Mouse (Mus musculus): ENCODE data around the gene Vsig1.

Vsig1 gene

DNA sequence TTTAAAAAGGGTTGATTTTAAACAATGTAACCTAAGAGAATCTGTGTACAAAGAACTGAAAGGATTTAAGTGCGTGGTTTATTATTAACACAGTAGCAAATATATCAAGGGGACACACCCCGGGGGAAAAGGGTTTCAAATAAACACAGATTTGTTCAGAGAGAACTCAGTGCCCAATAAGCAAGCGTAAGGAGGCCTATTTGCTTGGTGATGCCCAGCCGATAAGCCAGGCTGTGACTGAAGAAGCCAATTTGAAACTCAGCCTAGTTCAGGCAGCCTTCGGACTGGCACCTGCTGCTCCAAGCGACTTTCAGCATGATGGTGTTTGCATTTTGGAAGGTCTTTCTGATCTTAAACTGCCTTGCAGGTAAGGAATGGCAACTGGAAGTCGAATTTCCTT, at the start of gene Vsig1:
Gene Vsig1 (plus strand): TSS at position 249 of the 400 bp plus-strand sequence.
- DNase-seq: no peak

DNA sequence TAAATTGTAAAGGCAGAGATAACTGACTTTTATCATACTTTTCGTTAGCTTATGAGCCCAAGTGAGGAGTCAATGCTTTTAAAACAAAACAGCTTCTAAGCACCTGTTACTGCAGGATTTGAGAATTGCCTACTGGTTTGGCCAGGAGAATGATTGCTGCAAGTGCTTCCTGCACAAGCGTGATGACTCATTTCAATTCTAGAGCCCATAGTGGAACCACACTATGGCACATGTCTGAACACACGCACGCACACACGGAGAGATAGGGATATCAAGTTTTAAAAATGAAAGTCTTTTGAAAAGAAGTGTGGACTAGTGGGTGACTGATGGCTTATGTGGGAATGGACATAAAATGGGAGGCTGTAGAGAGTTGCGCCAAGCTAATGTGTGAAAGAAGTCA, 44.6 kb upstream of the Vsig1 start:
- DNase-seq: no peak

DNA sequence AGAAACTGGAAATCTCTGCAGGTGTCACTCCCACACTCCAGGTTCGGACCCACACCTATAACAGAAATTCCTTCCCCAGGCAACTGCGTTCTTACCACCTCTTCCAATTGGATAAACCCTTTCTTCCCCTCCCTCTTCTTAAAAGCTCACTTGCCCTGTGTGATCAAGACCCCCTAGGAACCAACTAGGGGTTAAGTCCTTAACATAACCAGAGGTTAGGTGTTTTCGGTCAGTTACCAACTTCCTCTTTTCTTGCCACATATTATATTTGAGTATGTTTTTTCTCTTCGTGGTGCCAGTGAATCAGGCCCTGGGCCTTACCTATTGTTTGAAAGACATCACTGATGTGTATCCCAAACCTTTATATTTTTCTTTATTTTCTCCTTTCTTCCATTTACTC, 44.0 kb upstream of the Vsig1 start:
- no peak for DNase-seq

DNA sequence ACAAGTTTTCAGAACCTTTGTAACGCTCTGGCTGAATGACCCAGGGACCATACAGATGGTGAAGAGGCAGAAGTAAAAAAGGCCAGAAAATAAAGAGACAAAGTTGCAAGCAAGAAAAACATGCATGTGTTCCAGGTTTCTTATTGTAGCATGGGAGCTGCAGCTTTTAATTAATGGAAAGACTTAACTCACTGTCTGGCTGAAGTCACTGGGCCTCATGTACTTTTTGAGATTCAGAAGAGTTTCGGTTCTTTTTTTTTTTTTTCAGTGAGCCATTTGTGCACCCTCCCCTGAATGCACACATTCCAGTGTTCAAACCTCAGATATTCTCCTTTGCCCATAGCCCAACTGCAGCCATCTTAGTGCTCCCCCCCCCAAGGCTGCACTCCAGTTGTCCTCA, 20.2 kb upstream of the Vsig1 start:
- DNase-seq: no peak

DNA sequence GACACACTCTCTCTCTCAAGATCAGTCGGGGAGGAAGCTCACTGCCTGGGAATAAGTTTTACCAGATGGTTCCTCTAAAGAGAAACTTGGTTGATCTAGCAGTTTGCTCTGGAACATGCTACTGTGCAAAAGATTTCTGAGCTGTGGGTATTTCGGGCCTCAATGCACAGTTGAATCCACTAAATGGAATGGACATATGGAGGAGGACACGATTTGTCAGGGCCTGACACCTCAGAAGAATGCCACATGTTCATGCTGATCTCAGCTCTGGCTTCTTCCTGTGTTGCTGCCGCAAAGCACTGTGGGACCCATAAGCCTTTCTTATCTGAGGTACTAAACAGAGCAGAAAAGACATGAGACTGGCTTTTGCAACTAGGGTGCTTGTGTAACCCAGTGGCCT, 15.6 kb upstream of the Vsig1 start:
- DNase-seq: no peak

DNA sequence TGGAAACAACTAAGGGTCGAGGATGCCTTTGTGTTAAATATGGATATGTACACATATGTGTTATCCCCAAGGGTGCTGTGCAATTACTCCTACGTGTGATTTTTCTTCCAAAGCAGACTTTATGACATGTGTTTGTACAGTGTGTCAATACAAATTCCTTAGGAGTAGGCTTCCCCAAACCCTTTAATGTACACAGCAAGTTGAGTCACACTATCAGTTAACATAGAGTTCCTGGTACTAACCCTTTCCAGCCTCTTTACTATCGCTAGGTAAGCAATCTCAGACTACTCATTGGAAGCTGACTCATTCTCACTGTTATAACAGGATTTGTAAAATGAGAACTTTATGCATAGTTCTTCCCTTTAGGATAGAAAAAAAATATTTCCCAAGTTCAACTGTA, 3.9 kb upstream of the Vsig1 start:
- DNase-seq: no peak

DNA sequence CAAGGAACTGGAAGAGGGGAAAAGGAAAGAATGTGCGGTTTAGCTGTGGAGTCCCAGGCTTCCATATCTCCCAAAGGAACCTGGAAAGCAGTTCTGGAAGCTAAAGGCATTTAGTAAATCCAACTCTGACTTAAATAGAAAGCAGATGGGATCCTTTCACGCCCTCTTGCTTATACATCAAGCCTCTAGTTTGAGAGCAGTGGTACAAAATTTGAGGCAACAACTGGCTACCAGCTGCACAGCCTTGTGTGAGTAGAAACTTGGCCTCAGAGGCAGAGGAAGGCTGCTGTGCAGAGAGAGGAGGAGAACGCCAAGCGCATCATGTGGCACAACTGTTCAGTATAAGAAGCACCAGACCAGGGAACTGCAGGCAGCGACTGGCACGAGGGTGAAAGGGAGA, 13.9 kb downstream of the Vsig1 start:
- no peak for DNase-seq

DNA sequence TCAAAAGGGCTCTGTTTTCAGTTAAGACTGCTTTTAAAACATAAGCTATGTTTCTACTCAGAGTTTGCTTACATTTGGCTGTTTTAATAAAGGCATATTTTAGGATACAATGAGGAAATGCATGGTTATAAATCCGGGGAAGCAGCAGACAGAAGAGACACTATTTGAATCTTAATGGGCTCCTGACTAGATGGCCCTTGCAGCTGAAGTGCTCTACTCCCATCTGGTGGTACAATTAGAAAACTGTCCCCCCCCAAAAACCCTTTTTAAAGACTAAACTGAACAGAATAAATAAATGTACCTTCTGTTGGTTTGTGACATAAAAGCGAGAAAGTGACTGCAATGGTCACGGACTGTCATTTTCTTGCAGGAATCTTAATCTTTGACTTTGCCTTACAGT, 24.7 kb downstream of the Vsig1 start:
- no peak for DNase-seq

DNA sequence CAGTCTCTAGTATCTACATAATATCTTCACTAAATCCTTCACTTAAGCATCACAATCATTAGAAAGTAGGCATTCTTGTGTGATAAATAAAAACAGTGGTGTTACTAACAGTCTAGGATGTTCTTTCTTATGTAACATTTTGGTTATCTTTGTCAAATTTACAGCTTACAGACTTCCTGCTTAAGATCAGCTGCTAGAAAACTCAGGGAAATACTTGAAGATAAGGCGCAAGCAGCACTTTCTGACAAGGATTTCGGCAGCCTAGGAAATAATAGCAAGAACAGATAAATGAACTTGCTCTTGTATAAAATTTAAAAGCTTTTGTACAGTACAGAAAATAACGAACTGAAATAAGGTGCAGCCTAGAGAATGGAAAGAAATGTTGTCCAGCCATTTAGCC, 25.9 kb downstream of the Vsig1 start:
- DNase-seq: no peak

DNA sequence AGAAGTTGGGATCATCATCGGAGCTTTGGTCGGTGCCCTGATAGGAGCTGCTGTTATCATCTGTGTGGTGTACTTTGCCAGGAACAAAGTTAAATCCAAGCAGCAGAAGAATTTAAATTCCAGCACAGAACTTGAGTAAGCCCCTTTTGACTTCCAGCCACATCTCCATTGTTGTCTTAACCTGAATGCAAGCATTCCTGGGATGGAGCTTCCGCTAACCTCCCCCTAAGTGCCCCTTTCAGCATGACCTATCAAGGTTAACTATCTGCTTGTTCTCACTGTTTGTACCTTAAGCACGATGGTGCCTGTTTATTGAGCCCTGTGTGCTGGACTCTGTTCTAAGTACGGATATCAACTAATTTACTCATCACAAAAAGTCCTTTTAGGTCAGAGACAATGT, 28.9 kb downstream of the Vsig1 start:
- DNase-seq: no peak

DNA sequence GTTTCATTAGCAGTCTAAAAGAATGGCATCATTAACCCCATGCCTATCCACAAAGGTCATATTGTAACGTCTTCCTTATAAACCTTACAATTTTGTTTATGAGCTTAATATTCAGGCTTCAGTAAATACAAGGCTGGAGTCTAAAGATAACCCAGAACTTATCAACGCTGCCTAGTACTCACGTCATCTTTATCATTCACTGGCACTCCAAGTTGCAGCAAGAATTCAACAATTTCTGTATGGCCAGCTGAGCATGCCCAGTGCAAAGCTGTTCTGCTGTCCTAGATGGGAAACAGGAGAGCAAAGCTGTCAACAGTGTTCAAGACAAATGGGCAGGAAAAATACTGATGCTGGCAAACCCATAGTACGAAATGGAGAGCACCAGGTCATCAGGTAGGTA, 46.2 kb downstream of the Vsig1 start:
- no peak for DNase-seq

DNA sequence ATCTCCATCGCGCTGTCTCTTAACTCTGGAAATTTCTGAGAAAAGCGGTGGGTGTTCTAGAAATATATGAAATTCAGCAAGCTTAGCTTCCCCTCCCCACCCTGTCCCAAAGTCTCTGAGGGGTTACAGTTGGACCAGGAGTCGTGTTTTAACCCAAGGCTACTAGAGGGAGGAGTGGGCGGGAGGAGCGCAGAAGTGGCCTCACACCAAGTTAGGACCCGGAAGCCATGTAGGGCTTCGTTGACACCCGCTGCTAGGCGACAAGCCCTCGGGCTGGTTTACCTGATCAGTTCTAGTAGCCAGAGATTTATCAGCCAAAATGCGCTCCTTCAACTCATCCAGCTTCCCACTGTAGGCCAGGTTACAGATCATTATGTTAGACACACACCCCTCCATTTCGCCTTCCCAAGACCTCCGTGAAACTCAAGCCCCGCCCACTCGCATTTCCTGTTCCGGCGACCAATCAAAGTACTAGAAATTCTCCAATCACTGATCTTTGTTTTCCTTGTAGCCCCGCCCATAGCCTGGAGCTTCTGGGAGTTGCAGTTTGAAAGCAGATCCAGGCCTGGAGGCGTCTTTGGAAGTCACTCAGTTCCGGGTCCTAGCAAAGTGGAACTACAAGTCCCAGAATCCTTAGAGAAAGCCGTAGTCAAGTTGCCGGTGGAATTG, 49.0 kb downstream of the Vsig1 start, which contains the start of the genes Psmd10 and Atg4a:
Gene Psmd10 (minus strand): TSS at position 457 of the 669 bp plus-strand sequence.
Gene Atg4a (plus strand): TSS at position 636 of the 669 bp plus-strand sequence.
- peak; percentile 95 to 96 for DNase-seq

DNA sequence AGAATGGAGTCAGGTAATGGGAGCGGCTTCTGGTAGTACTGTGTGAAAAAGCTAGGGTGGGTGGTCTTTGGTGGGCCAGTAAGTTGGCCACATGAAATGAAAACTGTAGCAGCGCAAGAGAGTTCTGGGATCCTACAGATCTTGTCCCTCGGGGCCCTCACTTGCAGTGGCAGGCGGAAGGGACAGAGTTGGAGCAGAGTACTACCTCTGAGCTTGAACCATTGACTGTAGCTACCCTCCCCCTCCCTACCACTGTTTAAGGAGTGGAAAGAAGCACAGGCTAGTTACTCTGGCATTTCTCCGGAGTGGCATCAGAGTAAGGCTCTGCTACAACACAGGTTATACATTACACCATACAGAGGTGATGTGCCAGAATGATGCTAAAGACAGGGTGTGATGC, 49.6 kb downstream of the Vsig1 start:
- DNase-seq: no peak

DNA sequence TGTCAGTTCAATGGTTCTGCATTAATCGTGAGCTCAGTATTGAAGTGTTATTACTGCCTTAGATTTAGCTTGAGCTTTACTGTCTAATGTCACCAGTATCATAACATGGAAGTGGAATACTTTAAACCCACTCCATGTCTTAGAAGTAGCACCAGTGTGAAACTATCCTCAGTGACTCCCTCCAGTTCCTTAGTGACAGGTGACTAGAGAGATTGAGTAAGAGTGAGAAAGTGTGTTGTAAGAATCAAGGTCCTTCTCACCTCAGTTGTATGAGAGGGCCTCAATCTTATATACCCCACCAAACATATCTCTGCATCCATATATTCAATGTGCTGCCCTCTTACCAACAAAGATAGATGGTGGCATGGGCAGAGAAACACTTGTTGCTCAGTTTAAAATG, 71.5 kb downstream of the Vsig1 start:
- no peak for DNase-seq

DNA sequence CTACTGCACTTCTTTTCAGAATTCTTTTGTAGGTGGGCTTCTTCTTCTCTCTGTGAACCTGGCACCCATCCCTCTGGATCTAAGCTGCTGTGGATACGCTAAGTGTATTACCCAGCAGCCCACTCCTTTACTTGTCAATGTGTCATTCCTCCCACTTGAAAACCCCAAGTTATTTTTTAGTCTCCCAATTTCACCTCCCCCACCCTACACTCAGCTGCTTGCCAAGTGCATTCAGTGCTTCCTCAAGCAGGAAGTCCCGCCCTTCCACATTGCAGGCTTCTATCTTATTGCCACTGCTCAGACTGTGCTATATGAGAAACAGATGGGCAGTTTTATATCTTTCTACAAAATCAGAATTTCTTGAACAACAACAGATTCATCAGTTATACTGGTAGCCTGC, 72.1 kb downstream of the Vsig1 start:
- DNase-seq: peak in 1 of 2 experiments; percentile 19

DNA sequence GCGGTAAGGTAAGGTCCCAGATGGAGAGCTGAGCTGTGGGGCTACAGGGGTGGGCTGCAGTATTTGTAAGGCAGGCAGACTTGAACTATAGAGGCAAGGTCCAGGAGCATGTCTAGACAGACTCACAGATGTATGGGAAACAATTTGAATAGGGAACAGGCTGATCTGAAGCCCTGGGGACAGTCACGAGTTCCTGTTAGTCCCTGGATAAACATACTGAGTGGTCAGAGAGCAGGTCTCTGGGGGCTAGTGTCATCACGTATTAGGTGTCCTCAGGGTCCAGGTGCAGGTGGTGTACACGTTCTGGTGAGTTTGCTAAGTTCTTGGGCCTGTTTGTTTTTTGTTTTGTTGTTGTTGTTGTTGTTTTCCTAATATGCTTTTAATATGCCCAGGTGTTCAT, 72.8 kb downstream of the Vsig1 start:
- DNase-seq: no peak

DNA sequence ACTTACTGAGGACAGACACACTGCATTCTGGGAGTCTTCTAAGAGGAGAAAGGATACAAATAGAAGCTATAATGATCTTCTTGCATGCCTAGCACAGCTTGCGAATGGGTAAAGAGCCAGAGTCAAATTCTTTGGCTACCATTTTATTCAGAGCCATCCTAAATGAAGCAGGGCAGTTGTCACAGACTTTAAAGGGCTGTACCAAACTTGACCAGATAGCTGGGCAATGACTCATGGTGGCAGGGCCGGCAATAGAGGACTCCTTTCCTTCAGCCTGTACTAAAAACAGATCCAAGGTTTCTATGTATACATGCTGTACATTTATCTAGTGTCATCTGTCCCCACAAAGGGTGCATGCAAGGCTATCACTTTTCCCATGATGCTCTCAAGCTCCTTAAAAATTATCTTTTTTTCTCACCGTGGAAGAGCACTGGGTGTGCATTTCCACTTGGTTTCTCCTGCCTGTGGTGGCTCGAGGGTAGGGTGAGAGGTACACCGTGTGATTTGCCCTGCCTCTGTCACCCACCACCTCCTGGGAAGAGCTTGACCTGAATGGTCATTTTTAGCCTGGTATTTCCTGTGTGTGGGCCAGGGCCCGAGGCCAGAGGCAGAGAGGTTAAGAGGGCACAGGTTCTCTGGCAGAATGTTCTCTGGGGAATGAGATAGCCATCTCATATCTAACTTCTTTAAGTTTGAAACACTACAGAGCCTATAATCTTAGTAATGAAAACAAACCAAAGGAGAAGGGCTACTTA, 76.0 kb downstream of the Vsig1 start:
- peak; percentile 19 to 47 for DNase-seq

DNA sequence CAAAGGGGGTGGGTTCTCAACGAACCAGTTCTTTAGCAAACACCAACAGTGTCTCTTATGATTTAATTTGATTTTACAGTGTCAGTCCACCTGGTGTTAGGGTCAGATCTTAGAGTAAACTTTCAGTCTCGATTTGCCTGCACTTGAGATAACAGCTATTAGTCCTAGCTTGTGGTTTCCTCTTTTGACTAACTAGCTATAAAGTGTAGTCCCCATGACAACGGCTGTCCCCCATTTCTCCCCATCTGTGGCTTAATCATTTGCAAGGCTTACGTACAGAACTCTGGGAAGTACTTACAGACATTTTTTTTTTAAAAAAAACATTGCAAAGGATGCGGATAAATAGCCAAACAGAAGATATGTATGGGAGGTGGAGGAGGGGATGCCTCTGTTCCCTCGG, 77.4 kb downstream of the Vsig1 start:
- no peak for DNase-seq

DNA sequence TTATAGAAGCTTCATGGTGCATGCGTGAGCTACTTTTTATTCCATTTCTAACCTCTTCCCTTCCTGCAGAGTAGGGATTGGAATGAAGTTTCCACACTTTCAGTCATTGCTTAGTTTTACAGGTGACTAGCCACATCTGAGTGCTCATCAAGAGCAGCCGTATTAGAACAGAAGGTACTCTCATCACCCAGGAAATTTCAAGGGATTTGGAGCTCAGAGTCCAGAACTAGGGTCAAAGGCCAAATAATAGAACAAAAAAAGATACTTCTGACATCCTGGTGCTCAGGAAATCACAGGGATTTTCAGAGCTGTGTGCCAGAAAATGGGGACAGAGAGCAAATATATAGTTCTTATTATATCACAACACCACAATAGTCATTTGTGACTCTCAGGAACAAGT, 77.8 kb downstream of the Vsig1 start:
- DNase-seq: peak in 1 of 2 experiments; percentile 14
